Mouse (Mus musculus) layer of hippocampus, adult 2 months (tissue): ENCODE results near the gene Pqbp1. TPM values are rescaled to one million over a fixed set of nuclear protein-coding genes. Genes with fewer than 3 reads are reported as not detected.
A peak's percentile ranks its signal among the peaks of the same experiment; 100 is the strongest.

Experiments
- DNase-seq, 2 experiments: peaks; one replicate each; pipeline ENCODE4 v3.0.0; 2022; ENCODE audit warnings: low spot score in 2 of 2
- H3K27ac ChIP-seq: fragments of 200-600 bp; 2 replicates; pipeline ENCODE4 v1.8.1; 2022
- H3K4me3 ChIP-seq: fragments of 200-600 bp; 2 replicates; pipeline ENCODE4 v1.8.1; 2022; ENCODE audit warnings: mild to moderate bottlenecking
- CTCF ChIP-seq: fragments of 200-600 bp; conservative IDR thresholded peaks from 2 replicates; pipeline ENCODE4 v1.8.1; 2022; ENCODE audit warnings: antibody characterized with exemption, mild to moderate bottlenecking, moderate library complexity
- long read RNA-seq, 2 experiments: library from polyadenylated mRNA; stranded (forward); transcript quantifications; one replicate each; pipeline ENCODE4 v2.0.0; 2021; ENCODE audit warnings: borderline mapping rate in 2 of 2
- total RNA-seq, 2 experiments: library from RNA; stranded (reverse); gene quantifications; 2 replicates each; pipeline ENCODE4 v1.2.3; 2021

Pqbp1 gene
- total RNA-seq, result 10 to 100 TPM; 83.6 to 92.9 TPM
- long read RNA-seq, experiment 1, transcript Pqbp1-201 (7 exons, 1,104 nt), result minor isoform, 6 of 41 reads
- long read RNA-seq, experiment 1, transcript Pqbp1-203 (7 exons, 1,148 nt), result major isoform, 16 of 41 reads
- long read RNA-seq, experiment 1, partial matches to known transcripts, result 4 of 41 reads
- long read RNA-seq, experiment 1, other reads (novel, unspliced or antisense), result 9 of 41 reads
- long read RNA-seq, experiment 2, transcript Pqbp1-203 (7 exons, 1,148 nt), result major isoform, 20 of 41 reads
- long read RNA-seq, experiment 2, transcript Pqbp1-201 (7 exons, 1,104 nt), result minor isoform, 15 of 41 reads
- long read RNA-seq, experiment 2, partial matches to known transcripts, result 2 of 41 reads
- long read RNA-seq, experiment 2, other reads (novel, unspliced or antisense), result 1 of 41 reads

DNA sequence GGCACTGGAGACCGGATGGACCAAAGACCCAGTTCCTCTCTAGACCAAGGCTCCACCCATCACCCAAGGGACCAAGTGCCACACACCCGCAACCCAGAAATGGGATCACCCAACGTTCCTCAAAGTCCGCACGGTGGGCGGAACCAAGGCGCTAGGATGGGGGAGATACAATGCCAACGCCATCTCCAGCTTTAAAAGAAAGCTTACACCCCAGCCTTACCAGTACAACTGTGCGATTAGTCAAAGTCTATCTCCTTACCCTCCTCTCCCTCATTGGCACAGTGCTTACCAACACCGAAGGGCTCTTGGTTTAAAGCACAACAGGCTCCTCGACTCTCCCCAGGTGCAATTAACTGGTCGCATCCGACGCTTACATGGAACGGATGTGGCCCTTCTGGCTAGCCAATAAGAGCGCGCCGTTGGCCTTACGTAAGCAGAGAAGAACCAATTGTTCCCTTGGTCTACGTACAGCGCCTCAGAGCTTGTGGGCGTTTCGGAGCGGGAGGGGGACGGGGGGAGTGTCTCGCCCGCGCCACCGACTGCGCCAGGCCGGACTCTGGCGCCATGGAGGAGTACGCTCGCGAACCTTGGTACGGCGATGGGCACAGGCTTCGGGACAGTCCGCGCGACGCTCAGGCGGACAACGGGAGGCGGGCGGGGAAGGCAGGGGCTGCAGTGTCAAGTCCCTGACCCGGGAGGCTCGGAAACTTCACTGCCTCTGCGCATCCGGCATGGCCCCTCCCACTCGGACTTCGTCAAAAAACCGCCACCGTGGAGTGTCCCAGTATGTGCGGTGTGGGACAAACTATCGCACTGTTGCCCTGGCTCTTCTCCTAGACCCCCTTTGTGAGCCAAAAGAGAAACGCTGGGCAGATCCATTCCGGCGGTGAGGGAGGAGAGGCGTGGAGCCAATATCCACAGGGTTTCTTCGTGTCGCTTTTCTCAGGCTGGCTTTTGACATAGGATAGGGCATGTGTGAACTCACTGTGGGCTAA lies at the start of gene Pqbp1, which contains the start of gene Timm17b:
TSS of gene Pqbp1 (minus strand) at position 390 of the 995 bp plus-strand sequence.
TSS of gene Timm17b (plus strand) at position 478 of the 995 bp plus-strand sequence.
- Histone ChIP-seq H3K4me3 (peak within 1 kb of the TSS; percentile 70), H3K27ac (peak within 1 kb of the TSS; percentile 97)
- TF ChIP-seq CTCF, result no peak
- peak; percentile 82 to 92 for DNase-seq

DNA sequence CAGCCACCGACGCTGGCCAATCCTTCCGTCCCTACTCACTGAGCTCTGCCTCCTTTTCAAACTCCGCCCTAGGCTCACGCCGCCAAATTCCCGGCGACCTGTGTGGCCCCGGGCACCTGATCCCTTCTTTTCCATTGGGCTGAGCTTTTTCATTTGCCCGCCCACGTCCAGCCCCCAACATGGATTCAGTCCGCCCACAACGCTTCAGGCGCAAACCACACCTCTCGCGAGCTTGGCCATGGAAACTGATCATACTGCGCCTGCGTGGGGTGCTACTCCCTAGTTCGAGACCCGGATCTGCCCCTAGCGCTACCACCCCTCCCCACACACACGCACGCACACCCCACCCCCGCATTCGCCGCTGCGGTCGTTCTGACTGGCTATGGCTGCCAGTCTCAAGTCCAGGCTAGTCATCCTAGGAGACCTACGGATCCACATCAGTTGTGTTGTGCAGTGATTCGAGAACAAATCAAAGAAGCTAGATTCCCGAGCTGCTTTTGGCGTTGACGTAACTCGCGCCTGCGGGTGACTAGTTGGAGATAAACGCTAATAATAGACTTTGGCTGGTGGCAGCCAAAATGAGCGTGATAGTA lies 48.9 kb upstream of the Pqbp1 start:
- H3K27ac ChIP-seq, result peak overlapping the region; percentile 85
- no peak for TF ChIP-seq CTCF
- H3K4me3 ChIP-seq, result peak overlapping the region; percentile 51
- peak; percentile 90 to 96 for DNase-seq

DNA sequence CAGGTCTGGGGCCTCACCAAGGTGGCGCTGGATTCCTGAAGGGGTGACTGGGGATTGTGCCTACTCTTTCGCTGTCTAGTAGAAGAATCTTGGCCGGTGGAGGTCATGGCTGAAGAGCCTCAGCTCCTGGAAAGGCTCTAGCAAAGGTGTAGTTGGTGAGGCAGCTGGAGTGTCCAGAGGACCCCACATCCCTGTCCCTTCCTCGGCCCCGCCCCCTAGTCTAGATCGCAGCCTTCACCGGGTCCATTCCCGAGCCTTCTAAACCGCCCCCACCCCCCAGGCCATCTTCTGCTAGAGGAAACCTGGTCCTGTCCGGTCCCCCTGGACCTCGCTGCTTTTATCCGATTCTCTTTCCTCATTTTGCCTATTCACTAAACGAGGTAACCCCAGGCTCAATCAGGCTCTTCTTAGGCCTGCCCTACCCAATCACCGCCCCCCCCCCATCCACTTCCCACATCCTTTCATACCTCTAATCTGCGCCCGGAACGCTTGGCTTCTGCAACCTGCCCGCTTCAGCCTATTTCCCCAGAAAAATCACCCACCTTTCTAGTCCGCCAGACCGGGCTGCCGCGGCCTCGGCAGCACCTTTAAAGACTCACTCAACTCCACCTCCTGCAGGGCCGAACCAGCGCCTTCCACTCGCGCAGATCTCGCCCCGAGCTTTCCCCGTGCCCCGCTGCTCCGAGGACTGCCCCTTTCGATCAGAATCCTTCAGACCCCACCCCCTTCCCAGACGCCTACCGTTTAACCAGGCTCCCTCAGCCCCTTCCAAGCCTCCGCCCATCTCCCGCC lies 48.2 kb upstream of the Pqbp1 start, which contains the start of gene Hdac6:
TSS of gene Hdac6 (minus strand) at position 782 of the 792 bp plus-strand sequence.
- TF ChIP-seq CTCF, result no peak
- DNase-seq, result no peak
- Histone ChIP-seq H3K27ac (peak within 1 kb of the TSS; percentile 85), H3K4me3 (peak within 1 kb of the TSS; percentile 62)

DNA sequence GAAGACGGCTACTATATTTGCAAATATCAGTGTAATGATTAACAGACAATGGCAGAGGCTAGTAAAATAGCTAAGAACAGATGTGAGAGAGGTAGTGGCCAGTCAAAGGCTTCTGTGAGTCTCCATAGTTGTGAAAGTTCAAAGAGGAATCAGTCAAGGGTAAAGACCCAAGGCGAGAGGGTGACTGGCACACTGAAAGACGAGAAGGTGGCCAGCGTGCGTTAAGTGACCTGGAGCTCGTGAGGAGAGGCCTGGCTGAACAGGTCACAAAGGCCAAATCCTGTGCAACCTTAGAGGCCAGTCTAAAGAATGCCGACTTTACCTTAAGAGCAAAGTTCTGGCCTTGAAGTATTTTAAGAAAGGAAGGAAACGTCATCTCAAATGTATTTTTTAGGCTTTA lies 46.5 kb upstream of the Pqbp1 start:
- Histone ChIP-seq H3K27ac (no peak overlapping the region), H3K4me3 (no peak overlapping the region)
- no peak for DNase-seq
- no peak for TF ChIP-seq CTCF

DNA sequence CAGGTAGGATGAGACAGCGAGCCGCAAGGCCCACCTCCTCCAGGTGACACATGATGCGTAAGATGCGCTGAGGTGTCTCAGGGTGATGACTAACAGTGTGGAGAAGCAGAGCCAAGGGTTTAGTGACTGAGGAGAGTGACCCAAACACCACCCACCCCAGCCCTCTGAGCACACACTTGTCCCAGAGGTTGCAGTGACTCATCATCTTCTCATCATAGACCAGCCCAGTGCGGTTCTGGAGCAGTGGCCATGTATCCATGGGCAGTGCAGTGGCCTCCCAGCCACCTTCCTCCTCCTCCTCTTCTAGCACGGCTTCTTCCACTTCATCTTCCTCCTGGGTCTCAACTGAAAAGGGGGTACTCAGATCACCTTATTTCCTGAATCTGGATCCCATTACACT lies 38.6 kb upstream of the Pqbp1 start:
- no peak for TF ChIP-seq CTCF
- Histone ChIP-seq H3K27ac (no peak overlapping the region), H3K4me3 (no peak overlapping the region)
- no peak for DNase-seq

DNA sequence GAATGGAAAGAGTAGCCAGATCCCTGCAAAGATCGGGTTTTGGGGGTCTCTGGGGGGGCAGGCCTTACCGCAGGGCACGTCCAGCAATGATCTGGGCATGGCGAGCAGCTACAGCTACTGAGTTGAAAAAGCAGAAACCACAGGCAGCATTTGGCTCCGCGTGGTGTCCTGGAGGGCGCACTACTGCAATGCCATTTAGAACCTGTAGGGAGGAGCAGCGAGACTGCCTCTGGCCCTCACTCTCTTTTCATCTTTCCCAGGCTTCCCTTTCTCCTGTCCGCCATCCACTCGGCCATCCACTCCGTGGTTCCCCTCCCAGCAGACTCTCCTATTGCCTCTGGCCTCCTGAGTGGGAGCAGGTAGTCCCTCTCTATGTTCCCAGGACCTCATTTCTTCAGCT lies 37.8 kb upstream of the Pqbp1 start:
- Histone ChIP-seq H3K27ac (no peak overlapping the region), H3K4me3 (no peak overlapping the region)
- DNase-seq, result no peak
- TF ChIP-seq CTCF, result peak; percentile 52

DNA sequence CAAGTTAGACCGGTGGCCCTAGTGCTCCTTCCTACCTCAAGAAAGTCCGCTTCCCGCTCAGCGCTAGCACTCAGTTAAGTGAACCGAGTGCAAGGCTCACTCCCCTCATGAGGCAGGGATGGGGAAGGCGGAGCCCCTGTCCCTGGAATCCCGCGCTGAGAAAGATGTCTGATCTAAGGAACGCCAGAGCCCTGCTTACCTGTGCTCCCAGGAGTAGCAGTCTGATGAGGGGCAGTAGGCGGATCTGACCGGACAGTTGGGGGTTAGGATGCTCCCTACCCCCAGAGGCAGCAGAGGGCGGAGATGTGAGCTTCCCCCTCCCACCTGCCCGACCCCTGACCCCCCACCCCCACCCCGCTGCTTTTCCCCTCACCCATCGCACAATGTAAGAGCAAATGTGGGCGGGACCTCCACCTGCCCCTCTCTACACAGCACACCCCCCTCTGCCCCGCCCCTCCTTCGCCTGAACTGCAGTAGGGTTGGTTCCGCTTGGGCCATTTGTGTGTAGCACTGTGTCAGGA lies 29.3 kb upstream of the Pqbp1 start, which contains the start of gene Eras:
TSS of gene Eras (minus strand) at position 338 of the 521 bp plus-strand sequence.
- H3K4me3 ChIP-seq, result no peak within 1 kb of the TSS
- no peak within 1 kb of the TSS for H3K27ac ChIP-seq
- DNase-seq, result no peak
- TF ChIP-seq CTCF, result no peak

DNA sequence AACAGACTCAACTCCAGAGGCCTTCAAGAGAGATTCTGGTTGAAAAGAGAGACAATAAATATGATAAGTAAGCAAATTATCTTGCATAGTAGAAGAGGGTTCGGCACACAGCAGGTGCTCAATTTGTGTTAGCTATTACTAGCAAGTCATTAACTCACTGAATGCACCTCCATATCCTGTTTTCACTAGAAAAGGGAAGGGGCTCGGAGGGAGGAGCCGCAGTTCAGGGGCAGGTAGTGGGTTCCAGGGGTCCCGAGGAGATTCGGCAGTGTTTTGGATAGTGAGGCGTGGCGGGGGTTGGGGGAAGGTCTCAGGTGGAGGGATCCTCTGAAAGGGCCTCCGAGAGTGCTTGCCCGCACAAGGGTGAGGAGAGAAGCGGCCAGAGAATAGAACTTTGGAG lies 28.0 kb upstream of the Pqbp1 start:
- no peak for DNase-seq
- Histone ChIP-seq H3K4me3 (no peak overlapping the region), H3K27ac (no peak overlapping the region)
- no peak for TF ChIP-seq CTCF

DNA sequence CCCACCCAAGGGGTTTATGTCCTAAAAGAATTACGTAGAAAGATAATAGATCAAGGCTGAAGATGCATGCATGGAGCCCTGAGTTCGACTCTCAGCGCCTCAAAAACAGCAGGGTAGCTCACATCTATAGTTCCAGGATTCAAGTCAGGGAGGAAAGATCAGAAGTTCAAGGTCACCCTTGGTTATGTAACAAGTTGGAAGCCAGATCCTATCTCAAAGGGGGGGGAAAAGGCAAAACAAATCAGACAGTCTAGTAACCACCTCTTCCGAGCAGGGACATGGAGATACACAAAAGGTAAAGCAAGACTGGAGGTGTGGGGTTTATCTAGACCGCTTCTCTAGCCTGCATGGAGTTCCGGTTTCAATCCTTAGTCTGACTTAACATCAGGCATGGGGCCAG lies 27.2 kb upstream of the Pqbp1 start:
- Histone ChIP-seq H3K27ac (no peak overlapping the region), H3K4me3 (no peak overlapping the region)
- no peak for TF ChIP-seq CTCF
- DNase-seq, result no peak

DNA sequence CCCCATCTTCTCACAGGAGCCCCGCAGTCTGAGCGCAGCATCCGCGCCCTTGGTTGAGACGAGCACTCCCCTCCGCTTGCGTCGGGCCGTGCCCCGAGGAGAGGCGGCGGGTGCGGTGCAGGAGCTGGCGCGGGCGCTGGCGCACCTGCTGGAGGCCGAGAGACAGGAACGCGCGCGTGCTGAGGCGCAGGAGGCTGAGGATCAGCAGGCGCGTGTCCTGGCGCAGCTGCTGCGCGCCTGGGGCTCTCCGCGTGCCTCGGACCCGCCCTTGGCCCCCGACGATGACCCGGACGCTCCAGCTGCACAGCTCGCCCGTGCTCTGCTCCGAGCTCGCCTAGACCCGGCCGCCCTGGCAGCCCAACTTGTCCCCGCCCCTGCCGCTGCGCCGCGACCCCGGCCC lies 23.0 kb upstream of the Pqbp1 start:
- peak overlapping the region; percentile 39; the same call in 1 of the 2 replicates for H3K27ac ChIP-seq
- peak overlapping the region; percentile 60 for H3K4me3 ChIP-seq
- no peak for DNase-seq
- no peak for TF ChIP-seq CTCF

DNA sequence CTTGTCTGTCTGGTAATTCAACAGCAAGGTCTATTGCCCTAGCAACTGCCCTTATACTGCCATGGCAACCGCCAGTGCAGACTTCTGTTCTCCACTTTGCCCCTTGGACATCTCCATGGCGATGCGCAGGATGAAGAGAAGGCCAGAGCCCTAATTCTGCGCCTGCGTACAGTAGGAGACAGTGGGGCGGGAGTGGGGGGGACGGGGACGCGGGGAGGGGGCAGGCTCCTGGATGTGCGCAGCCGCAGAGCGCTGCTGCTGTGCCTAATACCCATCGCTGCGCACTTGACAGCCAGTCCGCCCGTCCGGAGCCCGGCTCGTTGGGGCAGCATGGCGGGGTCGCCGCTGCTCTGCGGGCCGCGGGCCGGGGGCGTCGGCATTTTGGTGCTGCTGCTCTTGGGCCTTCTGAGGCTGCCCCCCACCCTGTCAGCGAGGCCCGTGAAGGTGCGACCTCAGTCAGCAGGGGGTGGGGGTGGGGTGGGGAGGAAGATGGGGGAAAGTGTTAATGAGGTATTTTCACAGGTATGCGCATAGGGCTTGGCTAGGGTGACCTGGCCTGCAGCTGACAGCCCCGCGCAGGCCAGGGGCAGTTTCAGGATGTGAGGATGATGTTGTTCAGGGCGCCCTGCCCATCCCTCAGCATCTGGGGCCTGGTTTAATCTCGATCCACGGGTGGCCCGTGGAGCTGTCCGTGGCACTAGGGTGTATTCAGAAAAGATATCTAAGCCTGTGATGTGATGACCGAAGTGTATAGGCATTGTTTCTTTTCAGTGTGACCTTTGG lies 20.7 kb upstream of the Pqbp1 start, which contains the start of gene Pcsk1n:
TSS of gene Pcsk1n (plus strand) at position 222 of the 783 bp plus-strand sequence.
- TF ChIP-seq CTCF, result no peak
- Histone ChIP-seq H3K27ac (peak within 1 kb of the TSS; percentile 87), H3K4me3 (peak within 1 kb of the TSS; percentile 60)
- DNase-seq, result peak; percentile 37 to 50
